Mouse (Mus musculus): ENCODE data around the gene Patl1. TPM values are rescaled to one million over a fixed set of nuclear protein-coding genes. Genes with fewer than 3 reads are reported as not detected.
A peak's percentile ranks its signal among the peaks of the same experiment; 100 is the strongest.
"Not testable (repeated sequence)": the region's sequence is repeated elsewhere in the genome, so short reads cannot be mapped to it uniquely, and the experiment has no call there.

The Patl1 gene
- polyA plus RNA-seq, 1 experiment from 2014 or later, result 21.4 TPM

DNA sequence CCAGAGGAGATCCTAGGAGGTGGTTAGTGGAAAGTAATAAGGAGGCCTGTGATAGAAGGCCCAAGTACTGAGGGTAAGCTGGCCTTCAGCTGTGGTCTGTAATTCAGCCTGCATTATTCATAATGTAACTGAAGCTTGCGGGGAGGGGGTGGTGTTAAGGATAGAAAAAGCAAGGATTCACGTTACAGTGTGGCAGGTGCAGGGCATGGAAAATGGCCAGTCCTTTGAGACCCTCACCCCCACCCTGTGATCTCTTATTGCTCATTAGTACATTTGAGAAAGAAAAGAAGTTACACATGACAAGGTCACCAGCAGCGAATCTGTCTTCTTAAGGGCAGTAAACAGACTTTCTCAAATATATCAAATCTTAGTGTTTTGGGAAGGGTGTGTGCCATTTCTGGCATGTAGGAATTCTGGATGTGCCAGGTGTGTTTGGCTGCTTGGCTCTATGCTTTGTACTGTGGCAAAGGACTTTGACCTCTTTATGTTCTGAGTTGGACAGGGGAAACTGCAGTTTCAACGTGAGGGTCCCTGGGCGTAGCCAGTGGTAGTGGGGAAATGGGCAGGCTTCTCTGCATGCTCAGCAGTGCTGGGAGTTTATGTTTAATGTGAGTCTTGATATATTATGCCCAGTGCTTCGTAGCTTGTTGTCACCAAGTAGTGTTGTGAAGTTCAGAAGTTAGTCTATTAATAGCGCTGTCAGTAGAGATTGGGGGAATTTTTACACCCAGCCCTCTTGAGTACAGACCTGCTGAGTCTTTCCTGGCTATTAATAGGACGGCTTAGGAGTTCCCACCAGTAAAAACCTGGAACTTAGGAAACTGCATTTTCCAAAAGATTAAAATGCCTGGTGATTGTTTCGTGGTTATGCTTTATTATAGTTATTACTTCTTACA lies 57.2 kb downstream of the Patl1 start:
- Histone ChIP-seq H3K4me2 (replicated peaks) (no peak overlapping the region), H3K27ac (no peak overlapping the region), H3K4me1 (replicated peaks) (peaks cover 32% of the 10 kb centered on the region), H3K27me3 (no peaks in the 10 kb centered on the region), H3K9ac (replicated peaks) (0 out of 2 replicates have a peak overlapping the region, but pooled peaks have one; percentile 5), H3K4me3 (replicated peaks) (no peak overlapping the region), H3K36me3 (peaks cover 50% of the 10 kb centered on the region), H3K9me3 (no peaks in the 10 kb centered on the region)
- ATAC-seq, result no peak
- 80% methylated on average over 9 of the region's 9 CpGs for WGBS

DNA sequence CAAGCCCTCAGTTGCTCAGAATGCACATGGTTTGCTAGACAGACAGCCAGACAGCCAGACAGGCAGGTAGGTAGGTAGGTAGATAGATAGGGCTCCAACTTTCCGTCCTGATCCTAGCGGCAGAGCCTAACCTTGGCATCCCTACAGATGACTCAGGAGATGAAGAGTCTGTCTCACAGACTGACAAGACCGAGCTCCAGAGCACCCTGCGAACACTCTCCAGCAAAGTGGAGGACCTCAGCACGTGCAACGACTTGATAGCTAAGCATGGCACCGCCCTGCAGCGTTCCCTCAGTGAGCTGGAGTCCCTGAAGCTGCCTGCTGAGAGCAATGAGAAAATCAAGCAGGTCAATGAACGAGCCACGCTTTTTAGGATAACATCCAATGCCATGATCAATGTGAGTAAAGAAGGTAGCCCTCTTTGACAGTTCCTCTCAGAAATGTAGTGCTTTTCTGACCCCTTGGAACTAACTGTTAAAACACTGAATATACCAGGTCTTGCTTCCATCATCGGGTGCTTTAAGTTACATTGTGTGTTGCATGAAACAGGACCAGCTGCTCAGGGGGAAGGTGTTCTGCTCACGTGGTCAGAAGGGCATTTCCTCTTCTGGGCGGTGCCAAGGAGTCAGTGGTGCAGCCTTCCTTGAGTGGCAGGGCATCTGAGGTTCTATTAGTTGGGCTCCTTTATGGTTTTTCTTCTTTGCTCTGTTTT lies 61.5 kb downstream of the Patl1 start:
- no peak overlapping the region for H3K27ac ChIP-seq
- no peak overlapping the region for H3K4me3 ChIP-seq (replicated peaks)
- H3K4me2 ChIP-seq (replicated peaks), result no peak overlapping the region
- peaks cover 9% of the 10 kb centered on the region for H3K4me1 ChIP-seq (replicated peaks)
- H3K27me3 ChIP-seq, result no peaks in the 10 kb centered on the region
- no peaks in the 10 kb centered on the region for H3K9me3 ChIP-seq
- no peak for ATAC-seq
- H3K9ac ChIP-seq (replicated peaks), result no peak overlapping the region
- H3K36me3 ChIP-seq, result peaks cover 89% of the 10 kb centered on the region
- 93% methylated on average over 13 of the region's 13 CpGs for WGBS

DNA sequence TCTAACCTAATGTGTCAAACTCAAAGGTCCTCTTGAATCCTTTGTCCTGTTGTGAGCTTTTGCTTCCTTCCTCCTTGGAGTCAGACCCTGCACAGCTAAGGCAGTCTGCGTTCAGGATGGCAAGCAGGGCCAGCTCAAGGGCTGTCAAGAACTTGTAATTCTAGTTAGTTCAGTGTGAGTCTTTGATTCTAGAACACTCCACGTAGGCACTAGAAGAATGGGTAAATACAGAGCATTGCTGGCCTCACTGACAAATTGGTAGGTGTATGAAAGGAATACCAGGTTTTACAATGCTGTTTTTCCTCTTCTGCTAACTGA lies 62.0 kb downstream of the Patl1 start:
- peaks cover 89% of the 10 kb centered on the region for H3K36me3 ChIP-seq
- no peak overlapping the region for H3K4me3 ChIP-seq (replicated peaks)
- H3K4me2 ChIP-seq (replicated peaks), result no peak overlapping the region
- ATAC-seq, result no peak
- 91% methylated on average over 2 of the region's 2 CpGs for WGBS
- no peak overlapping the region for H3K9ac ChIP-seq (replicated peaks)
- no peaks in the 10 kb centered on the region for H3K9me3 ChIP-seq
- peaks cover 4% of the 10 kb centered on the region for H3K4me1 ChIP-seq (replicated peaks)
- no peaks in the 10 kb centered on the region for H3K27me3 ChIP-seq
- no peak overlapping the region for H3K27ac ChIP-seq

DNA sequence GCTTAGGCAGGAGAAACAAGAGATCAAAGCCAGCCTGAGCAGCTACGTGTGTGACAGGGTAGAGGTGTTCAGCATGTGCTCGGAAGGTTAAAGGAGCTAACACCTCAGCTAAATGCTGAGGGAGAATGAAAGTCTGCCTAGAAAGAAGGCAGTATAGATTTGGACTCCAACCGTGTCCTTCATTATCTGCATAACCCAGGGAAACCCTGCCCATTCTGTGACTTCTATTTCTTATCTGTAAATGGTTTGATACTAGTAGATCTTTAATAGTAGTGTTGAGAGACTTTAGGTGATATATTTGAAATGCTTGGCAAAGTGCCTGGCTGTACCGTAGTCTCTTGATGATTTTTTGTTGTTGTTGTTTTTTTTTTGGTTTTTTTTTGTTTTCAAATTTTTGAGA lies 63.5 kb downstream of the Patl1 start:
- no peak for ATAC-seq
- H3K4me3 ChIP-seq (replicated peaks), result no peak overlapping the region
- no peak overlapping the region for H3K27ac ChIP-seq
- 88% methylated on average over 4 of the region's 4 CpGs for WGBS
- no peaks in the 10 kb centered on the region for H3K9me3 ChIP-seq
- H3K9ac ChIP-seq (replicated peaks), result no peak overlapping the region
- no peaks in the 10 kb centered on the region for H3K27me3 ChIP-seq
- peaks cover 98% of the 10 kb centered on the region for H3K36me3 ChIP-seq
- no peaks in the 10 kb centered on the region for H3K4me1 ChIP-seq (replicated peaks)
- no peak overlapping the region for H3K4me2 ChIP-seq (replicated peaks)

DNA sequence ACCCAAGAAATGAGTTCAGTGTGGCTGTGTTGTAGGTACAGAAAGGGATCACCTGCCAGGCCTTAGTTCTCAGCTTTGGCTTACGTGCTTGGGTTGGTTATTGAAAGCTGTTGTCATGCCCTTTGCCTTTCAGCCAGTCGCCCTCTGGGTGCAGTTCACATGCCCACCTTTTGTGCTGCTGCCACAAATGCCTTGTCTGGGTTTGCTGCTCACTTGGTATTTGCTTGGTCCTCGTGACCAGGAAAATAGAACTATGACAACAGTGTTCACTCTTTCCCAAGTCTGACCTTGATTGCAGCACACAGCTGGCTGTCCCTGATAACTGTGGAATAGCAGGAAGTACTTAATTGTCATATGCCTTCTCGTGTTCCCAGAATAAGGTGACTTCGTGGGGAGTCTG lies 65.2 kb downstream of the Patl1 start:
- Histone ChIP-seq H3K36me3 (peaks cover 96% of the 10 kb centered on the region), H3K27me3 (no peaks in the 10 kb centered on the region), H3K9me3 (no peaks in the 10 kb centered on the region), H3K4me3 (replicated peaks) (no peak overlapping the region), H3K9ac (replicated peaks) (no peak overlapping the region), H3K4me1 (replicated peaks) (no peaks in the 10 kb centered on the region), H3K27ac (no peak overlapping the region), H3K4me2 (replicated peaks) (no peak overlapping the region)
- ATAC-seq, result no peak
- WGBS, result 88% methylated on average over 5 of the region's 5 CpGs

DNA sequence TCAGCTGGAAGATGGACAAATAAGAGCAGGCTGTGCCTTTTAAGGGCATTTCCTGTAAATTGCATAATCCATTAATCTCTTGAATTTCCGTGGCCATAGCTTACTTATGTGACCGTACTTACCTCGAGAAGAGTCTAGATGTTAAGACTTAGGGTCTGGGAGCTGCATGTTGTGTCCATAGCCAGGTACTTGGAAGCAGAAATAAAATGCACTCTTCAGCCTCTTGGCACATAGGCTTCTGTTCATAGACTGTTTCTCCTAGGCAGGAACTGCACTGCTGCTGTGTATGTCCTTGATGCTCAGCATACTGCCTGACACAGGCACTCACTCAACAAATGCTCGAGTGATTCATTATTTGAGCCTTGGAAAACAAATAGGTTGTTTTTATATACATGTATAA lies 68.3 kb downstream of the Patl1 start:
- Histone ChIP-seq H3K27ac (no peak overlapping the region), H3K36me3 (peaks cover 94% of the 10 kb centered on the region), H3K4me1 (replicated peaks) (no peaks in the 10 kb centered on the region), H3K9ac (replicated peaks) (no peak overlapping the region), H3K27me3 (no peaks in the 10 kb centered on the region), H3K4me3 (replicated peaks) (no peak overlapping the region), H3K4me2 (replicated peaks) (no peak overlapping the region), H3K9me3 (no peaks in the 10 kb centered on the region)
- WGBS, result 93% methylated on average over 4 of the region's 4 CpGs
- no peak for ATAC-seq

DNA sequence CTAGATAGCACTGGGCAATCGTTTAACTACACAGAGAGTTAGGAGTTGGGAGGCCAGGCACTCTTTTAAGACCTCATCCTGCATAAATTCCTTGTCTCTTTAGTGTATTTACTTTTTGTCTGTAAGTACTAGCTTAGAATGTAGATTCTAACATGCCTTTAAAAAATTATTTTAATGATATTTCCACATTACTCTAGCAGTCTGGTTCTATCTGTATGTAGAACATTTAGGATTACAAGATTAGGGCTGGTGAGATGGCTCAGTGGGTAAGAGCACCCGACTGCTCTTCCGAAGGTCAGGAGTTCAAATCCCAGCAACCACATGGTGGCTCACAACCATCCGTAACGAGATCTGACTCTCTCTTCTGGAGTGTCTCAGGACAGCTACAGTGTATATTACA lies 72.4 kb downstream of the Patl1 start:
- H3K27me3 ChIP-seq; H3K9ac ChIP-seq (replicated peaks); H3K27ac ChIP-seq; H3K4me2 ChIP-seq (replicated peaks); ATAC-seq; H3K9me3 ChIP-seq; H3K4me1 ChIP-seq (replicated peaks); H3K4me3 ChIP-seq (replicated peaks): not testable (repeated sequence)
- WGBS, result 86% methylated on average over 5 of the region's 5 CpGs
- H3K36me3 ChIP-seq, result peaks cover 91% of the 10 kb centered on the region

DNA sequence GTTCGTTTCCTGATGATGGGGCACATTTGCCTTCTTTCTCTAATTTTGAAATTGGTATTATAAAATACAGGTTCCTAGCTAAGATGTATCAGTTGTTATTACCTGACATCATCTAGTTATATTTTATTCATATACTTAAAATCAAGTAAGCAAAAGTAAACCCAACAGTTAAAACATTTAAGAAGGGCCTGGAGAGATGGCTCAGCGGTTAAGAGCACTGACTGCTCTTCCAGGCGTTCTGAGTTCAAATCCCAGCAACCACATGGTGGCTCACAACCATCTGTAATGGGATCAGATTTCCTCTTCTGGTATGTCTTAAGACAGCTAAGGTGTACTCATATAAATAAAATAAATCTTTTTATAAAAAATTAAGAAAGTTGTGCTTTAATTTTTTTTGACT lies 75.6 kb downstream of the Patl1 start:
- Histone ChIP-seq H3K4me3 (replicated peaks) (no peak overlapping the region), H3K9ac (replicated peaks) (no peak overlapping the region), H3K4me2 (replicated peaks) (no peak overlapping the region), H3K36me3 (peaks cover 91% of the 10 kb centered on the region), H3K27ac (no peak overlapping the region), H3K4me1 (replicated peaks) (no peaks in the 10 kb centered on the region), H3K9me3 (no peaks in the 10 kb centered on the region), H3K27me3 (no peaks in the 10 kb centered on the region)
- 90% methylated on average over 3 of the region's 3 CpGs for WGBS
- ATAC-seq, result no peak

DNA sequence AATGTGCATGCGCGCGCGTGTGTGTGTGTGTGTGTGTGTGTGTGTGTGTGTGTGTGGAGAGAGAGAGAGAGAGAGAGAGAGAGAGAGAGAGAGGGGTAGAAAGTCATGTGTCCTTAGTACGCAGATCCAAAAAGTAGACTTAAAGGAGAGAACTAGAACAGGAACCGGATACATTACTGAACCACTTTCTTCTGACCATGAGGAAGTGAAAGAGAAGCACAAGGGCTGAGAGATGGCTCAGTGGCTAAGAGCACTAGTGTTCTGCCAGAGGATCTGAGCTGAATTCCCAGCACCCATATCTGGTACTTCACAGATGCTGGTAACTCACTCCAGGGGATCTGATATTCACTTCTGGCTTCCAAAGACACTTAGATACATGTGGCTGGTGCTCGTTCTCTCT lies 77.1 kb downstream of the Patl1 start:
- Histone ChIP-seq H3K4me2 (replicated peaks) (no peak overlapping the region), H3K4me1 (replicated peaks) (no peaks in the 10 kb centered on the region), H3K9ac (replicated peaks) (no peak overlapping the region), H3K27me3 (no peaks in the 10 kb centered on the region), H3K9me3 (no peaks in the 10 kb centered on the region), H3K4me3 (replicated peaks) (no peak overlapping the region), H3K36me3 (peaks cover 89% of the 10 kb centered on the region), H3K27ac (no peak overlapping the region)
- WGBS, result 98% methylated on average over 7 of the region's 7 CpGs
- no peak for ATAC-seq

DNA sequence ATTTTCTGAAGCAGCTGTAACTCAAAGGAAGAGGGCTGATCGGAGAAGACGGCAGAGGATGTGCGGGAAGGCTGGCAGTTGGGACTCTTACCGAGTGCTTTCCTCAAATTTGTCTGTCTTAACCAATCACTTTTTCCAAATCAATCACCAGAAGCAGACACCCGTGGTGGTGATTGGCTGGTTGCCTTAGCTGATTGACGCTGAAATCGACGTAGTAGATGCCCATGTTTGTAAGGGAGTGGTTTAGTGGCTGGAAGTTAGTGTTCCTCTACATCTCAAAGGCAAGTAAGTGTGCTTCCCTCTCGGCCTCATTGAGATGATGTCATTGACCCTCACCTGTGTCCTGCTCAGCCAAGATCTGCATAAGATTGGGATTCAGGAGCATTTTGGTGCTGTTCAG lies 79.8 kb downstream of the Patl1 start:
- Histone ChIP-seq H3K4me2 (replicated peaks) (no peak overlapping the region), H3K27me3 (no peaks in the 10 kb centered on the region), H3K9ac (replicated peaks) (no peak overlapping the region), H3K36me3 (peaks cover 79% of the 10 kb centered on the region), H3K9me3 (no peaks in the 10 kb centered on the region), H3K4me1 (replicated peaks) (no peaks in the 10 kb centered on the region), H3K4me3 (replicated peaks) (no peak overlapping the region), H3K27ac (no peak overlapping the region)
- WGBS, result 94% methylated on average over 9 of the region's 9 CpGs
- ATAC-seq, result no peak

DNA sequence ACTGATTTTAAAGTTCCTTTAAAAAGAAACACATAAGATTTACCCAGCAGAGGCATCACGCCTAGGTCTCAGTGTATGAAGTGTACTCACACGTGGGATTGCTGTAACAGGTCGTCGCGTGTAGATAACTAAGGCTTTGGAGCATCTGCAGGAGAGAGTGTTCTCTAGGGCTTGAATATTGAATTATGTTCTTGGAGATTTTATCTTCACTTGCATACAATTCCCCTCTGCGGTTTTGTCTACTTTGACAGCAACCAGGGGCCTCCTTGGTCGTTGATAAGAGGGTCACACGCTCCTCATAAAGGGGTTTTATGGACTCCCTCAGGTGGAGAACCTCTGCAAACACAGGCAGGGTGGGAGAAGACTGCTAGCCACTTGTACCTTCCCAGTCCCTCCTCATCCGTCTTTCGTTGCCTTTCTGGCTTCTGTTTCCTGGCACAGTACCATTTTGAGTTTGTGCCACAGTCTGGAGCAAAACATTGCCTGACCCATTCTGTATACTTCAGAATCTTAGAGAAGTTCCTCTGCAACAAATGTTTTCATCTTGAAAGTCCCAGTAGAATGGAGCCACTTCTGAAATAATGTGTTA lies 80.3 kb downstream of the Patl1 start:
- H3K9me3 ChIP-seq, result no peaks in the 10 kb centered on the region
- H3K36me3 ChIP-seq, result peaks cover 76% of the 10 kb centered on the region
- 95% methylated on average over 10 of the region's 10 CpGs for WGBS
- no peak for ATAC-seq
- H3K27ac ChIP-seq, result no peak overlapping the region
- H3K4me2 ChIP-seq (replicated peaks), result no peak overlapping the region
- H3K9ac ChIP-seq (replicated peaks), result no peak overlapping the region
- H3K4me1 ChIP-seq (replicated peaks), result no peaks in the 10 kb centered on the region
- H3K4me3 ChIP-seq (replicated peaks), result no peak overlapping the region
- no peaks in the 10 kb centered on the region for H3K27me3 ChIP-seq
